Mouse (Mus musculus): Measurements from ENCODE around the gene Fam193a. TPM values are rescaled to one million over a fixed set of nuclear protein-coding genes. Genes with fewer than 3 reads are reported as not detected.

The Fam193a gene
- polyA plus RNA-seq, 1 experiment: 130 TPM

- H3K36me3 ChIP-seq (ENCODE audit: control insufficient read depth, insufficient read depth, low read length): no peaks in the 10 kb centered on the region
- DNase-seq: no peak
- H3K4me3 ChIP-seq (ENCODE audit: control insufficient read depth, insufficient read depth, low read length): no peak overlapping the region
- H3K27ac ChIP-seq (ENCODE audit: control insufficient read depth, insufficient read depth, low read length): no peak overlapping the region
- no peaks in the 10 kb centered on the region for H3K27me3 ChIP-seq (ENCODE audit: control insufficient read depth, insufficient read depth, low read length)
- TF ChIP-seq POLR2A (IDR thresholded peaks at IDR 0.05; ENCODE audit: control insufficient read depth, extremely low read depth, insufficient read depth, low read length, poor library complexity): no peak
- TF ChIP-seq CTCF (IDR thresholded peaks at IDR 0.05; ENCODE audit: borderline replicate concordance, control insufficient read depth, extremely low read depth, insufficient read depth, low read length, poor library complexity): no peak
- H3K4me1 ChIP-seq (replicated peaks; ENCODE audit: control insufficient read depth, insufficient read depth, low read length): no peaks in the 10 kb centered on the region
- WGBS: 97% methylated on average over 1 of the region's 1 CpGs
These were observed 132.7 kb downstream of the Fam193a start for GRCm38 (mm10) chr5:34502411-34502810.

DNA sequence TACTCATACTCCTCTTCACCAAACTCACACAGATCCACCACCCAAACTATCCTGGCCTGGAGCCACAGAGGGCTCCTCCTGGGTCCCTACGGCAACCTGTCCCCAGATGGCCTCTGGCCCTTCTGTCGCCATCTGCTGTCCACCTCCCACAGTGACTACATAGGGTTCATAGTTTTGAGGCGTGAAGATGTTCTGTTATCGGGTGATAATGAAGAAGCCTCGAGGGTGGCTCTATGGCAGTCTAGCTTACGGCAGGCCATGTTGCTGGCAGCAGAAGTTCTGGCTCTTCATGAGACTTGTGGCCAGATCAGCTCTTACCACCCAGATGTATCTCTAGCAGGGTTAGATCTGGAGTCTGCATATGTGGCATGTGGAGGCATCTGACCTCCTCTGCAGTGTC, 133.1 kb downstream of the Fam193a start:
- Histone ChIP-seq H3K36me3 (ENCODE audit: control insufficient read depth, insufficient read depth, low read length) (no peaks in the 10 kb centered on the region), H3K4me3 (ENCODE audit: control insufficient read depth, insufficient read depth, low read length) (no peak overlapping the region), H3K27ac (ENCODE audit: control insufficient read depth, insufficient read depth, low read length) (no peak overlapping the region), H3K4me1 (replicated peaks; ENCODE audit: control insufficient read depth, insufficient read depth, low read length) (no peaks in the 10 kb centered on the region), H3K27me3 (ENCODE audit: control insufficient read depth, insufficient read depth, low read length) (no peaks in the 10 kb centered on the region)
- DNase-seq: no peak
- WGBS: 97% methylated on average over 6 of the region's 6 CpGs
- TF ChIP-seq CTCF (IDR thresholded peaks at IDR 0.05; ENCODE audit: borderline replicate concordance, control insufficient read depth, extremely low read depth, insufficient read depth, low read length, poor library complexity): no peak
- TF ChIP-seq POLR2A (IDR thresholded peaks at IDR 0.05; ENCODE audit: control insufficient read depth, extremely low read depth, insufficient read depth, low read length, poor library complexity): no peak

GRCm38 (mm10) chr5:34512486-34512885, 142.8 kb downstream of the Fam193a start:
- no peak overlapping the region for H3K4me3 ChIP-seq (ENCODE audit: control insufficient read depth, insufficient read depth, low read length)
- WGBS: 96% methylated on average over 3 of the region's 3 CpGs
- peaks cover 10% of the 10 kb centered on the region for H3K4me1 ChIP-seq (replicated peaks; ENCODE audit: control insufficient read depth, insufficient read depth, low read length)
- DNase-seq: no peak
- no peak overlapping the region for H3K27ac ChIP-seq (ENCODE audit: control insufficient read depth, insufficient read depth, low read length)
- TF ChIP-seq POLR2A (IDR thresholded peaks at IDR 0.05; ENCODE audit: control insufficient read depth, extremely low read depth, insufficient read depth, low read length, poor library complexity) (no peak), CTCF (IDR thresholded peaks at IDR 0.05; ENCODE audit: borderline replicate concordance, control insufficient read depth, extremely low read depth, insufficient read depth, low read length, poor library complexity) (no peak)
- no peaks in the 10 kb centered on the region for H3K27me3 ChIP-seq (ENCODE audit: control insufficient read depth, insufficient read depth, low read length)
- no peaks in the 10 kb centered on the region for H3K36me3 ChIP-seq (ENCODE audit: control insufficient read depth, insufficient read depth, low read length)

DNA sequence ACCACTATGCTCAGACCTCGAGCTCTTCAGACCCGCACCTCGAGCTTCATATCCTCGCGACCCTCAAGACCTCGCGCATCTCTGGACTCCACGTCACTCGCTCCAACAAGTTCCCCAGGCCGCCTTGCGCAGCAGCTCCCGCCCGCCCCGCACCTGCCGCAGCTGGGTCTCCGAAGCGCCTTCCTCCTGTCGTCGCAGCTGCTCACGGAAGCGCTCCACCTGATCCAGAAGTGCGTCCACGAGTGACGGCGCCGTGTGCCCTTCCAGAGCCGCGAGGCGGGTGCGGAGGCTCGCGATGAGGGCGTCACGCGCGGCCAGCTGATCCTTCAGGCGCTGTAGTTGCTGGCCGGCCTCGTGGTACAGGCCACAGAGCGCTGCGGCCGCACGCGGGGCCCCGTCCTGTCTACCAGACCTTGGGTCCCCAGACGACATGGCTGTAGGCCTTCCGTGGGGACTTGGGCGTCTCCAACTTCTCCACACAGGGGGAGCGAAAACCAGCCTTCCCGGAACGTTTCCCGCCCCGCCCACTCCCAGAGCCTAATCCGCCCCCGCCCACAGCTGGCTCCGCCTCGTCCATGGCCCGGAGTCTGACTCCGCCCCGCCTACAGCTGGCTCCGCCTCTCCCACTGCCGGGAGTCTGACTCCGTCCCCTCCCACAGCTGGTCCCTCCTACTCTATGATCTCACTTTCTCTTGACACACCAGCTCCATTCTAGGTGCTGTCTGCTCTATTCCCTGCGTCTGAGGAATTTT, 143.9 kb downstream of the Fam193a start, which contains the start of gene Tnip2:
Tnip2 (minus strand) TSS at position 526 of the 752 bp plus-strand sequence.
- DNase-seq: peak; percentile 97
- peaks cover 10% of the 10 kb centered on the region for H3K4me1 ChIP-seq (replicated peaks; ENCODE audit: control insufficient read depth, insufficient read depth, low read length)
- no peak within 1 kb of the TSS for H3K27ac ChIP-seq (ENCODE audit: control insufficient read depth, insufficient read depth, low read length)
- H3K27me3 ChIP-seq (ENCODE audit: control insufficient read depth, insufficient read depth, low read length): no peaks in the 10 kb centered on the region
- H3K36me3 ChIP-seq (ENCODE audit: control insufficient read depth, insufficient read depth, low read length): no peaks in the 10 kb centered on the region
- under 1% methylated on average over 64 of the region's 64 CpGs for WGBS
- TF ChIP-seq POLR2A (IDR thresholded peaks at IDR 0.05; ENCODE audit: control insufficient read depth, extremely low read depth, insufficient read depth, low read length, poor library complexity): 0 out of 2 replicates have a peak, but pooled peaks have one; percentile 28
- no peak for TF ChIP-seq CTCF (IDR thresholded peaks at IDR 0.05; ENCODE audit: borderline replicate concordance, control insufficient read depth, extremely low read depth, insufficient read depth, low read length, poor library complexity)
- peak within 1 kb of the TSS; percentile 77 for H3K4me3 ChIP-seq (ENCODE audit: control insufficient read depth, insufficient read depth, low read length)

GRCm38 (mm10) chr5:34514218-34514566, 144.5 kb downstream of the Fam193a start:
- TF ChIP-seq POLR2A (IDR thresholded peaks at IDR 0.05; ENCODE audit: control insufficient read depth, extremely low read depth, insufficient read depth, low read length, poor library complexity) (no peak), CTCF (IDR thresholded peaks at IDR 0.05; ENCODE audit: borderline replicate concordance, control insufficient read depth, extremely low read depth, insufficient read depth, low read length, poor library complexity) (no peak)
- Histone ChIP-seq H3K27me3 (ENCODE audit: control insufficient read depth, insufficient read depth, low read length) (no peaks in the 10 kb centered on the region), H3K4me1 (replicated peaks; ENCODE audit: control insufficient read depth, insufficient read depth, low read length) (peaks cover 10% of the 10 kb centered on the region), H3K36me3 (ENCODE audit: control insufficient read depth, insufficient read depth, low read length) (no peaks in the 10 kb centered on the region), H3K4me3 (ENCODE audit: control insufficient read depth, insufficient read depth, low read length) (peak overlapping the region; percentile 77), H3K27ac (ENCODE audit: control insufficient read depth, insufficient read depth, low read length) (no peak overlapping the region)
- no peak for DNase-seq
- 8% methylated on average over 7 of the region's 7 CpGs for WGBS

- no peak overlapping the region for H3K4me3 ChIP-seq (ENCODE audit: control insufficient read depth, insufficient read depth, low read length)
- H3K36me3 ChIP-seq (ENCODE audit: control insufficient read depth, insufficient read depth, low read length): no peaks in the 10 kb centered on the region
- peaks cover 17% of the 10 kb centered on the region for H3K4me1 ChIP-seq (replicated peaks; ENCODE audit: control insufficient read depth, insufficient read depth, low read length)
These were observed 145.4 kb downstream of the Fam193a start for GRCm38 (mm10) chr5:34515096-34515495.

More at GRCm38 (mm10) chr5:34515096-34515495, 145.4 kb downstream of the Fam193a start:
- Histone ChIP-seq H3K27me3 (ENCODE audit: control insufficient read depth, insufficient read depth, low read length) (no peaks in the 10 kb centered on the region), H3K27ac (ENCODE audit: control insufficient read depth, insufficient read depth, low read length) (no peak overlapping the region)
- DNase-seq: no peak
- TF ChIP-seq POLR2A (IDR thresholded peaks at IDR 0.05; ENCODE audit: control insufficient read depth, extremely low read depth, insufficient read depth, low read length, poor library complexity) (no peak), CTCF (IDR thresholded peaks at IDR 0.05; ENCODE audit: borderline replicate concordance, control insufficient read depth, extremely low read depth, insufficient read depth, low read length, poor library complexity) (no peak)

Data from thymus, adult 2 months (tissue).